Mouse (Mus musculus) midbrain, postnatal 0 days (tissue): ENCODE results near the gene Tas2r122. TPM values are rescaled to one million over a fixed set of nuclear protein-coding genes. Genes with fewer than 3 reads are reported as not detected.
"Not testable (repeated sequence)": the region's sequence is repeated elsewhere in the genome, so short reads cannot be mapped to it uniquely, and the experiment has no call there.

Experiments used
- ATAC-seq: fragments of 200-750 bp; cut with Nextera tagmentation; 2 replicates; pipeline ENCODE4 v1.8.0; 2017; ENCODE audit warnings: moderate number of reproducible peaks, mild to moderate bottlenecking, moderate TSS enrichment, moderate library complexity; ENCODE audit not compliant: low FRiP score
- DNase-seq: peaks from one replicate; pipeline ENCODE4 v3.0.0-alpha.2; 2015; ENCODE audit warnings: low spot score
- H3K27ac ChIP-seq: fragments of 300-500 bp; sonication (generic); 2 replicates; pipeline ENCODE4 v1.5.1; 2014; ENCODE audit warnings: low read depth, mild to moderate bottlenecking, low read length, mixed read lengths
- H3K27me3 ChIP-seq: fragments of 300-500 bp; sonication (generic); 2 replicates; pipeline ENCODE4 v1.6.1; 2014; ENCODE audit warnings: low read length, control low read depth, mixed read lengths; ENCODE audit not compliant: insufficient read depth
- H3K36me3 ChIP-seq: fragments of 300-500 bp; sonication (generic); 2 replicates; pipeline ENCODE4 v1.6.1; 2014; ENCODE audit warnings: low read length, control low read depth, mixed read lengths; ENCODE audit not compliant: insufficient read depth
- H3K4me1 ChIP-seq: fragments of 300-500 bp; sonication (generic); 2 replicates; pipeline ENCODE4 v1.6.1; 2014; ENCODE audit warnings: mild to moderate bottlenecking, control low read depth, antibody characterized with exemption, low read length, mixed read lengths; ENCODE audit not compliant: insufficient read depth
- H3K4me2 ChIP-seq: fragments of 300-500 bp; sonication (generic); 2 replicates; pipeline ENCODE4 v1.6.1; 2014; ENCODE audit warnings: low read depth, mild to moderate bottlenecking, low read length, mixed read lengths; ENCODE audit not compliant: poor library complexity, severe bottlenecking
- H3K4me3 ChIP-seq: fragments of 300-500 bp; sonication (generic); 2 replicates; pipeline ENCODE4 v1.5.1; 2014; ENCODE audit warnings: low read depth, mild to moderate bottlenecking, low read length, moderate library complexity
- H3K9ac ChIP-seq: fragments of 300-500 bp; sonication (generic); replicated peaks from 2 replicates; pipeline ENCODE4 v1.6.1; 2014; ENCODE audit warnings: mild to moderate bottlenecking, low read length, moderate library complexity, mixed read lengths; ENCODE audit not compliant: poor library complexity, severe bottlenecking
- H3K9me3 ChIP-seq: fragments of 300-500 bp; sonication (generic); 2 replicates; pipeline ENCODE4 v1.6.1; 2016; ENCODE audit warnings: low read length, control low read depth
- CTCF ChIP-seq: IDR thresholded peaks from 2 replicates; pipeline ENCODE4 v1.5.1; 2016; ENCODE audit warnings: antibody characterized with exemption, mild to moderate bottlenecking
- WGBS: fragments of 180-500 bp; shearing (Covaris S2); extraction: QIAGEN DNeasy Blood & Tissue Kit; methylation state at CpG from one replicate; pipeline ENCODE4 v1.1.7; 2014; 5-methylcytosine and 5-hydroxymethylcytosine counted together
- polyA plus RNA-seq: library from polyadenylated mRNA; unstranded; fragments of >200 nt; fragmentation: Nextera tagmentation; extraction: Ambion mirVana; gene quantifications from 2 replicates; pipeline ENCODE4 v1.2.1, GENCODE M21; 2015
- total RNA-seq: library from RNA; depleted of rRNA; stranded (reverse); fragments of >200 nt; gene quantifications from 2 replicates; pipeline ENCODE4 v1.2.3, GENCODE M21; 2014; rRNA removed

Gene Tas2r122
- total RNA-seq = not detected in 2 replicates
- polyA plus RNA-seq = not detected in 2 replicates

GRCm38 (mm10) chr6:132711828-132712227, at the start of gene Tas2r122:
Gene Tas2r122, minus strand, starts transcription at chr6:132711928.
- H3K27me3 ChIP-seq = no peaks in the 10 kb centered on the region
- H3K4me1 ChIP-seq = no peaks in the 10 kb centered on the region
- 83% methylated on average over 3 of the region's 3 CpGs for WGBS
- H3K9me3 ChIP-seq = 0 out of 2 replicates have a peak, but pooled peaks cover 3% of the 10 kb centered on the region
- no peak within 1 kb of the TSS for H3K4me3 ChIP-seq
- H3K27ac ChIP-seq = no peak within 1 kb of the TSS
- no peak for DNase-seq
- H3K36me3 ChIP-seq = no peaks in the 10 kb centered on the region
- no peak for TF ChIP-seq CTCF
- ATAC-seq = no peak
- no peak within 1 kb of the TSS for H3K4me2 ChIP-seq
- no peak within 1 kb of the TSS for H3K9ac ChIP-seq

GRCm38 (mm10) chr6:132754430-132754829, 42.7 kb upstream of the Tas2r122 start, which contains the start of gene Tas2r124:
Gene Tas2r124, plus strand, starts transcription at chr6:132754730.
- Histone ChIP-seq H3K4me3 (no peak within 1 kb of the TSS), H3K27ac (no peak within 1 kb of the TSS), H3K9me3 (no peaks in the 10 kb centered on the region), H3K4me1 (no peaks in the 10 kb centered on the region), H3K9ac (no peak within 1 kb of the TSS), H3K27me3 (no peaks in the 10 kb centered on the region), H3K4me2 (no peak within 1 kb of the TSS), H3K36me3 (no peaks in the 10 kb centered on the region)
- WGBS = 75% methylated on average over 1 of the region's 1 CpGs
- no peak for ATAC-seq
- DNase-seq = no peak
- no peak for TF ChIP-seq CTCF

- H3K9ac ChIP-seq = no peak overlapping the region
- TF ChIP-seq CTCF = no peak
These were observed 38.5 kb upstream of the Tas2r122 start for GRCm38 (mm10) chr6:132750206-132750605.

GRCm38 (mm10) chr6:132737935-132738334, 26.2 kb upstream of the Tas2r122 start, which contains the start of gene Tas2r115:
Gene Tas2r115, minus strand, starts transcription at chr6:132738035.
- ATAC-seq (no peak), DNase-seq (no peak)
- no peaks in the 10 kb centered on the region for H3K4me1 ChIP-seq
- H3K4me2 ChIP-seq = no peak within 1 kb of the TSS
- no peak within 1 kb of the TSS for H3K27ac ChIP-seq
- H3K4me3 ChIP-seq = no peak within 1 kb of the TSS
- 0 out of 2 replicates have a peak, but pooled peaks cover 5% of the 10 kb centered on the region for H3K9me3 ChIP-seq
- no peak for TF ChIP-seq CTCF
- WGBS = 67% methylated on average over 2 of the region's 2 CpGs
- H3K36me3 ChIP-seq = no peaks in the 10 kb centered on the region
- H3K27me3 ChIP-seq = no peaks in the 10 kb centered on the region
- H3K9ac ChIP-seq = no peak within 1 kb of the TSS

More at GRCm38 (mm10) chr6:132750206-132750605, 38.5 kb upstream of the Tas2r122 start:
- Histone ChIP-seq H3K4me2 (no peak overlapping the region), H3K36me3 (no peaks in the 10 kb centered on the region), H3K4me1 (no peaks in the 10 kb centered on the region), H3K27me3 (no peaks in the 10 kb centered on the region), H3K27ac (no peak overlapping the region), H3K4me3 (no peak overlapping the region), H3K9me3 (no peaks in the 10 kb centered on the region)
- 86% methylated on average over 2 of the region's 2 CpGs for WGBS
- ATAC-seq = no peak
- DNase-seq = no peak

- TF ChIP-seq CTCF = no peak
- H3K4me3 ChIP-seq = no peak within 1 kb of the TSS
- 90% methylated on average over 1 of the region's 1 CpGs for WGBS
These were observed 10.8 kb downstream of the Tas2r122 start, which contains the start of gene Tas2r121 for GRCm38 (mm10) chr6:132700907-132701306. Gene Tas2r121, minus strand, starts transcription at chr6:132701007.

GRCm38 (mm10) chr6:132691596-132691995, 20.1 kb downstream of the Tas2r122 start:
- ATAC-seq, H3K27me3 ChIP-seq, H3K36me3 ChIP-seq, H3K4me2 ChIP-seq, H3K4me3 ChIP-seq, H3K27ac ChIP-seq, H3K9ac ChIP-seq, DNase-seq, H3K9me3 ChIP-seq, H3K4me1 ChIP-seq: not testable (repeated sequence)
- 84% methylated on average over 7 of the region's 7 CpGs for WGBS

More at GRCm38 (mm10) chr6:132700907-132701306, 10.8 kb downstream of the Tas2r122 start, which contains the start of gene Tas2r121:
- Histone ChIP-seq H3K4me2 (no peak within 1 kb of the TSS), H3K27me3 (no peaks in the 10 kb centered on the region), H3K27ac (no peak within 1 kb of the TSS), H3K4me1 (no peaks in the 10 kb centered on the region), H3K9ac (no peak within 1 kb of the TSS), H3K9me3 (0 out of 2 replicates have a peak, but pooled peaks cover 4% of the 10 kb centered on the region), H3K36me3 (no peaks in the 10 kb centered on the region)
- DNase-seq = no peak
- no peak for ATAC-seq

Other genes starting within 250 kb of the Tas2r122 start
- not detected in 2 replicates for gene Prh1, start 142.1 kb downstream of the Tas2r122 start, total RNA-seq
- not detected in 2 replicates for gene Prh1, start 142.1 kb downstream of the Tas2r122 start, polyA plus RNA-seq
- not detected in 2 replicates for gene Prp2, start 116.0 kb downstream of the Tas2r122 start, total RNA-seq
- not detected in 2 replicates for gene Prp2, start 116.0 kb downstream of the Tas2r122 start, polyA plus RNA-seq
- gene A630073D07Rik, start 60.4 kb downstream of the Tas2r122 start, total RNA-seq = not detected in 2 replicates
- gene A630073D07Rik, start 60.4 kb downstream of the Tas2r122 start, polyA plus RNA-seq = not detected in 2 replicates
- not detected in 2 replicates for gene Tas2r120, start 55.0 kb downstream of the Tas2r122 start, total RNA-seq
- gene Tas2r120, start 55.0 kb downstream of the Tas2r122 start, polyA plus RNA-seq = not detected in 2 replicates
- gene Tas2r121, start 10.9 kb downstream of the Tas2r122 start, total RNA-seq = not detected in 2 replicates
- not detected in 2 replicates for gene Tas2r121, start 10.9 kb downstream of the Tas2r122 start, polyA plus RNA-seq
- not detected in 2 replicates for gene Tas2r115, start 26.1 kb upstream of the Tas2r122 start, total RNA-seq
- gene Tas2r115, start 26.1 kb upstream of the Tas2r122 start, polyA plus RNA-seq = not detected in 2 replicates
- not detected in 2 replicates for gene Tas2r124, start 42.8 kb upstream of the Tas2r122 start, total RNA-seq
- gene Tas2r124, start 42.8 kb upstream of the Tas2r122 start, polyA plus RNA-seq = not detected in 2 replicates
- not detected in 2 replicates for gene Tas2r102, start 50.2 kb upstream of the Tas2r122 start, total RNA-seq
- not detected in 2 replicates for gene Tas2r102, start 50.2 kb upstream of the Tas2r122 start, polyA plus RNA-seq
- gene Tas2r136, start 66.2 kb upstream of the Tas2r122 start, total RNA-seq = not detected in 2 replicates
- gene Tas2r136, start 66.2 kb upstream of the Tas2r122 start, polyA plus RNA-seq = not detected in 2 replicates
- gene Tas2r117, start 90.9 kb upstream of the Tas2r122 start, total RNA-seq = not detected in 2 replicates
- gene Tas2r117, start 90.9 kb upstream of the Tas2r122 start, polyA plus RNA-seq = not detected in 2 replicates
- gene Tas2r123, start 135.2 kb upstream of the Tas2r122 start, total RNA-seq = not detected in 2 replicates
- gene Tas2r123, start 135.2 kb upstream of the Tas2r122 start, polyA plus RNA-seq = not detected in 2 replicates
- gene Tas2r116, start 143.5 kb upstream of the Tas2r122 start, total RNA-seq = not detected in 2 replicates
- not detected in 2 replicates for gene Tas2r116, start 143.5 kb upstream of the Tas2r122 start, polyA plus RNA-seq
- gene Tas2r110, start 156.1 kb upstream of the Tas2r122 start, total RNA-seq = not detected in 2 replicates
- gene Tas2r110, start 156.1 kb upstream of the Tas2r122 start, polyA plus RNA-seq = not detected in 2 replicates
- gene Tas2r113, start 181.1 kb upstream of the Tas2r122 start, total RNA-seq = not detected in 2 replicates
- not detected in 2 replicates for gene Tas2r113, start 181.1 kb upstream of the Tas2r122 start, polyA plus RNA-seq
- gene Tas2r125, start 197.7 kb upstream of the Tas2r122 start, total RNA-seq = not detected in 2 replicates
- not detected in 2 replicates for gene Tas2r125, start 197.7 kb upstream of the Tas2r122 start, polyA plus RNA-seq
- gene Tas2r129, start 239.2 kb upstream of the Tas2r122 start, total RNA-seq = not detected in 2 replicates
- gene Tas2r129, start 239.2 kb upstream of the Tas2r122 start, polyA plus RNA-seq = not detected in 2 replicates
- gene Tas2r131, start 246.0 kb upstream of the Tas2r122 start, total RNA-seq = not detected in 2 replicates
- not detected in 2 replicates for gene Tas2r131, start 246.0 kb upstream of the Tas2r122 start, polyA plus RNA-seq